Mouse (Mus musculus): ENCODE data around the gene Nosip.

GRCm38 (mm10) chr7:45104941-45105340, 42.7 kb downstream of the Nosip start:
- TF ChIP-seq POLR2A (IDR thresholded peaks at IDR 0.05; ENCODE audit: borderline replicate concordance, low read depth, low read length) (no peak), CTCF (IDR thresholded peaks at IDR 0.05; ENCODE audit: low read depth, low read length) (no peak)
